Mouse (Mus musculus): ENCODE measurements around the gene Tsen34. TPM values are rescaled to one million over a fixed set of nuclear protein-coding genes. Genes with fewer than 3 reads are reported as not detected.

The Tsen34 gene
- 145 and 171 TPM in 2 replicates for polyA plus RNA-seq (2012; rRNA removed)

GRCm38 (mm10) chr7:3692382-3692986 is at the start of gene Tsen34:
Tsen34 (plus strand) TSS chr7:3692863.

GRCm38 (mm10) chr7:3644672-3645487 is 47.8 kb upstream of the Tsen34 start, which contains the start of gene Cnot3:
Cnot3 (plus strand) TSS chr7:3645268.

GRCm38 (mm10) chr7:3665215-3666114 is 27.2 kb upstream of the Tsen34 start, which contains the start of gene Leng1:
Leng1 (minus strand) TSS chr7:3665840.

GRCm38 (mm10) chr7:3677342-3677741 is 15.3 kb upstream of the Tsen34 start, which contains the start of gene Tmc4:
Tmc4 (minus strand) TSS chr7:3677553.

GRCm38 (mm10) chr7:3692987-3693808 is 535 bp downstream of the Tsen34 start, which contains the start of gene Mboat7:
Mboat7 (minus strand) TSS chr7:3693523.

GRCm38 (mm10) chr7:3703879-3704441 is 11.3 kb downstream of the Tsen34 start, which contains the start of gene Rps9:
Rps9 (plus strand) TSS chr7:3703993.

GRCm38 (mm10) chr7:3720268-3720667 is 27.6 kb downstream of the Tsen34 start, which contains the start of gene Pirb:
Pirb (minus strand) TSS chr7:3720391.

Other genes starting within 250 kb of the Tsen34 start
- gene Tarm1, start 190.2 kb upstream of the Tsen34 start, polyA plus RNA-seq (2012; rRNA removed): 0.11 TPM in 1 of 2 replicates, not detected in the other
- 0.72 and 0.78 TPM in 2 replicates for gene Oscar, start 76.7 kb upstream of the Tsen34 start, polyA plus RNA-seq (2012; rRNA removed)
- 170 and 221 TPM in 2 replicates for gene Ndufa3, start 75.5 kb upstream of the Tsen34 start, polyA plus RNA-seq (2012; rRNA removed)
- 27.4 and 59.0 TPM in 2 replicates for gene Tfpt, start 62.9 kb upstream of the Tsen34 start, polyA plus RNA-seq (2012; rRNA removed)
- 109 and 130 TPM in 2 replicates for gene Prpf31, start 62.9 kb upstream of the Tsen34 start, polyA plus RNA-seq (2012; rRNA removed)
- gene Cnot3, start 47.6 kb upstream of the Tsen34 start, polyA plus RNA-seq (2012; rRNA removed): 93.2 and 93.8 TPM in 2 replicates
- gene Leng1, start 27.0 kb upstream of the Tsen34 start, polyA plus RNA-seq (2012; rRNA removed): 9.6 and 14.9 TPM in 2 replicates
- 11.1 and 12.2 TPM in 2 replicates for gene Tmc4, start 15.3 kb upstream of the Tsen34 start, polyA plus RNA-seq (2012; rRNA removed)
- gene Mboat7, start 660 bp downstream of the Tsen34 start, polyA plus RNA-seq (2012; rRNA removed): 27.2 and 42.3 TPM in 2 replicates
- gene Rps9, start 11.1 kb downstream of the Tsen34 start, polyA plus RNA-seq (2012; rRNA removed): 3,019 and 3,270 TPM in 2 replicates
- gene Pirb, start 27.5 kb downstream of the Tsen34 start, polyA plus RNA-seq (2012; rRNA removed): 0.20 and 0.22 TPM in 2 replicates
- not detected in 2 replicates for gene Gm15448, start 132.8 kb downstream of the Tsen34 start, polyA plus RNA-seq (2012; rRNA removed)
- gene Pira2, start 152.2 kb downstream of the Tsen34 start, polyA plus RNA-seq (2012; rRNA removed): 0.01 and 0.02 TPM in 2 replicates
- gene Gm14548, start 205.3 kb downstream of the Tsen34 start, polyA plus RNA-seq (2012; rRNA removed): not detected in 2 replicates
- 0.02 TPM in 1 of 2 replicates, not detected in the other for gene Lilra6, start 222.6 kb downstream of the Tsen34 start, polyA plus RNA-seq (2012; rRNA removed)

Data from central nervous system, embryonic 11.5 days (tissue).